Mouse (Mus musculus) retina, adult 2 months (tissue): ENCODE measurements at regions not wholly inside any gene's neighbourhood (a gene's known extent, or its start where the extent isn't known, plus 50 kb on each side); places are given as distances from the start of the nearest gene placed in this dataset.

ENCODE experiments used
- DNase-seq: peaks from one replicate; pipeline ENCODE4 v3.0.0-alpha.2; 2012; ENCODE audit warnings: low read depth, low spot score

DNA sequence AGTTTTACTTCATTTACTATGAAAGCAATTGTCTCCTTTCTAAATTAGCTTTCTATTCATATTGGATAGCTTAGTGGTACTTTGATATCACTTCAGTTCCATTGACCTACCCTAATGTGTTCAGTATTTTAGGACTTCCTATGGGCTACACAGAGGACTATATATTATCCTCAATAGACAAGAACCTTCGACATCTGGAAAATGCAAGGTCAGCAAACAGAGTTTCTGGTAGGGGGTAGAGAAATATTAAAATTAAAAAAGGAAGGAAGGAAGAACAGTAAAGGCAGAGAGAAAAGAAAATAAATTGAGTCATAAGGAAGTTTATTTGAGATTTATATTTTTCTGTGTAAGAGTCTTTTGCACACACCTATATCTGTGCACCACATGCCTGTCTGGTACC is 107.4 kb upstream of the Insig1 start:
- no peak for DNase-seq

DNA sequence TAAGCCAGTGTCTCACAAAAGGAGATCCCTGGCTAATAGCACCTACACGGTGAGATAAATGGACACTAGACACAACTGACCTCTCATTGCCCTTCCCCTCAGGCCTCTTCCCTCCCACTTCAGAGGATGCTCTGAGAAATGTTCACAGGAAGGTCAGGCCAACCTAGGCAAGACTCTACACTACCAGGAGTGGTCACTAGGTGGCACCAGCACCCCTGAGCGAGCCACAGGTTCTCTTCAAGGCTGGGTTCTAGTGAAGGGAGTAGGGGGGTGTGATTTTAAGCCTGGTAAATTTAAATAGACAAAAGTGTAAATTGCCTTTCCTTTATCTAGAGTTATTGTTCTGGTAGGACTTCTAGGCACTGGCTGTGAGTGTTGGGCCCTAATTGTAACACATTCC is 76.0 kb upstream of the Insig1 start:
- DNase-seq = peak; percentile 20

DNA sequence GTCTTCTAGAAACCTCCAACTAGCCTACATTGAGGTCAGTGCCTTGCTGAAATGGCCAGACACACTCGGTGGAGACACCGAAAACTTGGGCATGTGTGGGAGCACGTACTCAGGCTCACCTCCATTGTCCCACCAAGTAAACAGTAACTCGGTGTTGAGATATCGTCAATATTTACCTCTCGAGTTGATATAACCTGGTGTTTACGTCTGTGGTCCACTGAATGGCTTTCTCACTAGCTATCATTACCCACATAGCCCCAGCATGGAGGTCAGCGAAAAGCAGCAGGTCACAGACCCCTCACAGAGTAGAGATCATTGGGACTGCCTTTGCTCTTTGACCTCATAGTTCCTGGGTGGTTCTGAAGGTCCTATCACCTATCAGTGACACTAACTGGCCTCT is 73.4 kb upstream of the Insig1 start:
- no peak for DNase-seq

DNA sequence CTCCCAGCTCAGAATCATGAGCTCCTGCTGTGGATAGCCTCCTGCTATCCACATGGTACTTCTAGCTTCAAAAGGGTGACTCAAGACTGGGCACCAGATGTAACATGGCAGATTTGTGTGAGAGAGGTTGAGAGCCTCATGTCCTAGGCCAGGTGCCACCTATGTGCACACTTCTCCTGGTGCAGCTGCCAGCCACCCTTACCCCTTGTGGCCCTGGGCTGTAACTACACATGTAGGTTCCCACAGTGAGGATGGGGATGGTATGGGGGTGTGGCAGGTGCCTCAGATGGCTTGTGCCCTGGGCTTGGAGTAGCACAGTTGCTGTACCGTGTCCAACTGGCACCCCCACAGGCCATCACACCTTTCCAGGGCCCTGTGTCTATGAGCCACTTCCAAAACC is 68.2 kb upstream of the Insig1 start:
- DNase-seq = no peak

DNA sequence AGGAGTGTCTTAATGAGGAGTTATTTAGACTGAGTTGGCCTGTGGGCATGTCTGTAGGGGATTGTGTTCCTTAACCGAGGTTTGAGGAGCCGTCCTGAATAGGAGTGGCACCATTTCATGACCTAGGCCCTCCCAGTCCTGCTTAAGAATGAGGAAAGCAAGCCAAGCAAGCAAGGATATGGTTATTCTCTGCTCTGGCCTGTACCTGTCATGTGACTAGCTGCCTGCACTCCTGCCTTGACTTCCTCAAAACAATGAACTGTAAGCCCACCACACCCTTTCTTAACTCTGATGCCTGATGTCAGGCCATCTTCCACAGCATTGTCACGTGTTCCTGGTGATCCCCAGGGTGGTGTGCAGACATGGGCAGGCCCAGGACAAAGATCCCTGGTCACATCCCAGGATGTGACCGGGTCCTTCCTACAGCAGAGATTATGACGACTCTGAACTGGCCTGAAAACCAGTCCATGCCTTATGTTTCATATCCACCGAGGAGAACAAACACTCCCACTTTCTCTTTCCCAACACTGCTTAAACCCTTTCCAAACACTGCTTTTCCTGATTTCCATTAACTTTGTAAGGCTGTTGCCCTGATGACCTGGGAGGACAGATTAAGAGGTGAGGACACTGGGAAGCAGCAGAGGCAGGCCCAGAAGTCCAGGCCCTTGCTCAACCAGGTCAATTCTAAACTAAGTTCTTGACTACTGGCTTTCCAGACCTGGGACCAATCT is 67.2 kb upstream of the Insig1 start:
- no peak for DNase-seq

DNA sequence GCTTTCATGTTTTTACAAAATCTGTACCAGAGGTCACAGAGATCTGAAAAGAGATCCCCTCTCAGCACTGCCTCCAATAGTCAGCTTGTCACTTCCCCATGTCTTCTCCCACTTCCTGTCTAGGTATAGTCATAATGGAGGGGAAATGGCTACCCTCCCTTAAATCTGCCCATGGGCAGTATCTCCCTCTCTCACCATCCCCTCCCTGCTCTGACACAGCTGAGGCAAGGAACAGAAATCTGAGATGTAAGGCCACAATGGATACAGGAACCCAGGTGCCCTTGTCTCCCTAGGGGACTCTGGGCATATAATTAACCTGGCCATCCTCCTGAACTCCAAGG is 66.7 kb upstream of the Insig1 start:
- DNase-seq = no peak

DNA sequence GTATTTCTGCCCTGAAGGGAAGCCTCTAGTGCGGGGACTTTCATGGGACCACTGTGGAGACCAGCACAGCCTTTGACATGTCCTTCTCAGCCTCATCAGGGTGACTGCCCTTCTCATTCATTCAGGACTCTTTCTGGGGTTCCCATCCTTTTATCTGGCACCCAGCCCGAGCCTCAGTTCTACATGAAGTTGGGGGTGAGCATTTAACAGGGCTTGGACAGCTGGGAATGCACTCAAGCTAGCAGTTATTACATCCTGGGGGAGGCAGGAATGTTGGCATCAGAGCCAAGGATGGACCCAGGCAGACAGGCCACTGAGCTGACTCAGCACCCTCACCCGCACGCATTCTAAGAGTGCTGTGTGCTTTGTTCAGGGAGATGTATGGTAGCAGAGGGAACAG is 61.8 kb upstream of the Insig1 start:
- DNase-seq = no peak

DNA sequence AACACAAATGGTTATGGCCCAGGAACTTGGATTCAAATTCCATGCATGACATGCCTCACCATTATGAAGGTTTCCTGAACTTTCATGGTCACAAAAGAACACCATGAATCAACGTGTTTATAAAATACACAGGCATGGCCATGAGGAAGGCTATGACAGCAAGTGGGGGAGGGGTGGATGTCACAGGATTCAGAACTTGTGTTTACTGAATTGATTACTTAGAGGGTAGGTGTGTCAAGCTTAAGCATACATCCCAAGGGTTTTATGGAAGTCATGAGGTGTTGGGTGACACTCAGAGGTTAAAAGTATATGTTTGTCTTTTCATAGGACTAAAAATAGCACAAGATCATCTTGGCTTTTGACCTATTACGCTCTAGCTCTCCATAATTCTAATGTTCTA is 61.3 kb upstream of the Insig1 start:
- DNase-seq = no peak

DNA sequence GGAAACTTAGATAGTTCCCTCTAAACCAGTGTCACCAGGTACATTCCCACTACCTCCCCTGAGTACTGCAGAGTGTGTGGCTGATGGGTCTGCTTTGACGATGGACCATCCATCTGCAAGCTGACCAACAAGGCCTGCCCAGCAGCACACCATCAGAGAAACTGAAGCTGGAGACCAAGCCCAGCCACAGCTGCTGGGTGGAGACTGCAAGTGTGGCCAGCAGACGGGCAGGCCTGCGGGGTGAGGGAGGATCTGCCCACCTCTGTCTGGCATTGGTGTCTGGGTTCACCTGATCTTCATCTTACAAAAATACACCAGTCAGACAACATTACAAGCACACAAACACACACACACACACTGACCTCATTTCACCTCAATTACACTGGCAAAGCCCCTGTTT is 60.6 kb upstream of the Insig1 start:
- no peak for DNase-seq

DNA sequence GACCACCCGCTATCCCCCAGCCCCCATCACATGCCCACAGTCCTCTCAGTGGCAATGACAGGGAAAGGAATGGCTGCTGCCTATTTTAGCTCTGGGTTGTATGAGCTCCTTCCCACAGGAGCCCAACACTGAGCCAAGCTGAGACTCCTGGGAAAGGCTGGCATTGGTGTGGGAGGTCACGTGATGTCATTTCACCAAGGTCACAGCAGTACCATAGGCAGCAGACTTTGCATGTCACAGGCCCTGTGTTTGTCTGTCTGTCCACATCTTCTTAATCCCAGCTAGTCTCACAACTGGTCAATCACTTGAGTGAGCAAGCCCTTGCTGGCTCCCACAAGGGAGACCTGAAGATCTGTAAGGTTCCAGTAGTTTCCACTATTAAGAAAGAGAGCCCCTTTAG is 58.7 kb upstream of the Insig1 start:
- no peak for DNase-seq

DNA sequence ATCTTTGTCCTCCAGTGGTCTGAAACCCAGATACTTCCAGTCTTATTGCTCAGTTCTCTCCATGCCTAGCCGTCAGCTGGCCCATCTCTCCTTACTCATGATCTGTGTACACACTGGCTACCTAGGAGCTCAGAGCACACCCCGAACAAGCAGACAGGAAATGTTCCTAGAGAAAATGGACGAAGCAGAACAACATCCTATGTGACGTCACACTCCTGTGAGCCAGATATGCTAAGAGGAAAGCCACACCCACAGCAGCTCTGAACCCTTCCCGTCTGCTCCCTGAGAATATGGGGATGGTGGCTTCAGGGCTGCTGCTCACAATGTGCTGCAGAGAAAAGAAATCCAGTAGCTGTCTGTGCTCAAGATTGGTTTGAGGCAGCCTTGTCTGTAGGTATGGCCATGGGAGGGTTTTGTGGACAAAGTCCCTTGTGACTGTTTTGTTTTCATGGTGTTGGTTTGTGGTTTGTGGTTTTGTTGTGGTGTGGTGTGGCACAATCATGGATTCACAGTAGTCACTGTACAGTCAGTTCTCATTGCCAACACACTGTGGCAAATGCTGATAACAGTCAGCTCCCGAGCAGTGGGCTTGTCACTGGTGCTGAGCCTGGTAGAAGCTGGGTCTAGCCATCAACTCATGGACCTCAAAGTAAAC is 57.4 kb upstream of the Insig1 start:
- no peak for DNase-seq

DNA sequence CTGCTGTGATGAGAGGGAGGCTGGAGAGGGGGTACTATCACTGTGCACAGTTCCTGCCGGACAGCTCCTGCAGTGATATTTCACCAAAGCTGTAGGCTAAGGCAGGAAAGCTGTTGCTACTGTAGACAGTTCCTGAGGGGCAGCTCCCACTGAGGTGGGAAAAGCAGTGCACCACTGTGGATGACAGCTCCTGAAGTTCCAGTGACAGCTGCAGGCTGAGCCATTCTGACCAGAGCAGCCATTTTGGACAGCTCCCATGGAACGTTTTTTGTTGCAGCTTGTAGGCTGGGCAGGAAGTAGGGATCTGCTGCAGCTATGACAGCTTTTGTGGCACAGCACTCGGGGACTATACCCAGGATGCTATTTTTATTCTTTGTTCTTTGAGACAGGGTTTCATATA is 51.3 kb upstream of the Insig1 start:
- no peak for DNase-seq
